Mouse (Mus musculus) embryonic facial prominence, embryonic 10.5 days (tissue): ENCODE measurements at regions not wholly inside any gene's neighbourhood (a gene's known extent, or its start where the extent isn't known, plus 50 kb on each side); places are given as distances from the start of the nearest gene placed in this dataset.
A peak's percentile ranks its signal among the peaks of the same experiment; 100 is the strongest.

Source experiments
- DNase-seq: peaks from one replicate; pipeline ENCODE4 v3.0.0-alpha.2; 2017; ENCODE audit warnings: low spot score
- H3K27ac ChIP-seq: fragments of 300-500 bp; sonication (generic); replicated peaks from 2 replicates; pipeline ENCODE4 v1.5.1; 2016; ENCODE audit warnings: mild to moderate bottlenecking
- H3K27me3 ChIP-seq: fragments of 300-500 bp; sonication (generic); replicated peaks from 2 replicates; pipeline ENCODE4 v1.6.1; 2016; ENCODE audit warnings: low read depth, mild to moderate bottlenecking; ENCODE audit not compliant: poor library complexity, severe bottlenecking
- H3K36me3 ChIP-seq: fragments of 300-500 bp; sonication (generic); replicated peaks from 2 replicates; pipeline ENCODE4 v1.6.1; 2016; ENCODE audit warnings: mild to moderate bottlenecking, moderate library complexity
- H3K4me1 ChIP-seq: fragments of 300-500 bp; sonication (generic); 2 replicates; pipeline ENCODE4 v1.6.1; 2016
- H3K4me3 ChIP-seq: fragments of 300-500 bp; sonication (generic); 2 replicates; pipeline ENCODE4 v1.5.1; 2016; ENCODE audit warnings: mild to moderate bottlenecking, moderate library complexity
- H3K9me3 ChIP-seq: fragments of 300-500 bp; sonication (generic); 2 replicates; pipeline ENCODE4 v1.6.1; 2016; ENCODE audit warnings: mild to moderate bottlenecking
- WGBS: fragments of 180-500 bp; shearing (Covaris S2); methylation state at CpG from one replicate; pipeline ENCODE4 v1.1.7; 2016; 5-methylcytosine and 5-hydroxymethylcytosine counted together

DNA sequence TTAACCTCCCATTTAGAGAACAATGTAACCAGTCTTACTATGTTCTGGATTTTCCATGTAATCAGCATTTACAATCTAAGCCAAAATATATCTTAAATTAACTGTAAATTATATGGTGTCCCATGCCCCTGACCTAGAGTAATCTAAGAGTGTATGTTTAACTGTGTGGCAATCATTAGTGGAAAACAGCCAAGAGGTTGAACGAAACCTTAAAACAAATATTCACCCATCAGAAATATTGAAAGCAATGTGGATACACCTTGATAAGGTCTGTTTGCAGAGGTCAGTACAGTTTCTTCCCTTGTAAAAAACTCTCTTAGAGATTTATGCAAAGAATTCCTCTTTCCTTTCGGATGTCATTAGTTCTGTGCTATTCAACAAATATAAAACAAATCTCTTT is 134.7 kb upstream of the Ufl1 start:
- Histone ChIP-seq H3K36me3 (no peaks in the 10 kb centered on the region), H3K27me3 (no peaks in the 10 kb centered on the region), H3K9me3 (no peaks in the 10 kb centered on the region), H3K27ac (no peak overlapping the region), H3K4me3 (no peak overlapping the region), H3K4me1 (no peaks in the 10 kb centered on the region)
- no peak for DNase-seq
- 85% methylated on average over 2 of the region's 2 CpGs for WGBS

GRCm38 (mm10) chr4:25410440-25410839 is 128.8 kb upstream of the Ufl1 start:
- Histone ChIP-seq H3K4me3 (no peak overlapping the region), H3K27me3 (no peaks in the 10 kb centered on the region), H3K4me1 (peaks cover 30% of the 10 kb centered on the region), H3K36me3 (no peaks in the 10 kb centered on the region), H3K9me3 (no peaks in the 10 kb centered on the region), H3K27ac (peak overlapping the region; percentile 11)
- no peak for DNase-seq
- 67% methylated on average over 4 of the region's 4 CpGs for WGBS

- peak; percentile 65 for DNase-seq
- Histone ChIP-seq H3K36me3 (no peaks in the 10 kb centered on the region), H3K27me3 (no peaks in the 10 kb centered on the region), H3K9me3 (no peaks in the 10 kb centered on the region), H3K4me1 (peaks cover 30% of the 10 kb centered on the region), H3K27ac (peak overlapping the region; percentile 72), H3K4me3 (no peak overlapping the region)
- WGBS = 26% methylated on average over 3 of the region's 3 CpGs
Observed at GRCm38 (mm10) chr4:25408696-25409448, 127.3 kb upstream of the Ufl1 start.

- Histone ChIP-seq H3K27me3 (no peaks in the 10 kb centered on the region), H3K36me3 (no peaks in the 10 kb centered on the region), H3K4me3 (no peak overlapping the region), H3K27ac (peak overlapping the region; percentile 11; the same call in 1 of the 2 replicates), H3K4me1 (peaks cover 30% of the 10 kb centered on the region), H3K9me3 (no peaks in the 10 kb centered on the region)
- WGBS = 48% methylated on average over 4 of the region's 4 CpGs
- no peak for DNase-seq
Observed at GRCm38 (mm10) chr4:25407842-25408241, 126.2 kb upstream of the Ufl1 start.

GRCm38 (mm10) chr4:25389542-25389941 is 107.9 kb upstream of the Ufl1 start:
- WGBS = 79% methylated on average over 5 of the region's 5 CpGs
- H3K4me3 ChIP-seq = no peak overlapping the region
- H3K27ac ChIP-seq = no peak overlapping the region
- DNase-seq = no peak
- no peaks in the 10 kb centered on the region for H3K36me3 ChIP-seq
- H3K9me3 ChIP-seq = no peaks in the 10 kb centered on the region
- H3K27me3 ChIP-seq = no peaks in the 10 kb centered on the region
- H3K4me1 ChIP-seq = no peaks in the 10 kb centered on the region

DNA sequence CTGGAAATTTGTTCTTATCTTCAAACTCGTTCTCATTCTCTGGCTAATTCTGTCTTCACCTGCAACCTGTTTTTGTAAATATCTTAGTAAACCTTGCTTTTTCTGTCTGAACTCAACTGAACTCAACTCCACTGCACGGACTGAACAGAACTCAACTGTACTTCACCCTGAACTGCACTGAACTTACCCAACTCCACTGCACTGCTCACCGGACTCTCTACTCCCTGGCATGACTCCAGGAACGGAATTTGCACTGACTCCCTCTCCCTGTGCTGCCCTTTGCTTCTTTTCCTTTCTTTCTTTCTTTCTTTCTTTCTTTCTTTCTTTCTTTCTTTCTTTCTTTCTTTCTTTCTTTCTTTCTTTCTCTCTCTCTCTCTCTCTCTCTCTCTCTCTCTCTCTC is 90.4 kb upstream of the Ufl1 start:
- no peak overlapping the region for H3K4me3 ChIP-seq
- H3K27me3 ChIP-seq = no peaks in the 10 kb centered on the region
- no peak for DNase-seq
- no peaks in the 10 kb centered on the region for H3K4me1 ChIP-seq
- H3K27ac ChIP-seq = no peak overlapping the region
- no peaks in the 10 kb centered on the region for H3K36me3 ChIP-seq
- 82% methylated on average over 4 of the region's 4 CpGs for WGBS
- H3K9me3 ChIP-seq = no peaks in the 10 kb centered on the region

- Histone ChIP-seq H3K27ac (no peak overlapping the region), H3K36me3 (no peaks in the 10 kb centered on the region), H3K27me3 (no peaks in the 10 kb centered on the region), H3K4me1 (no peaks in the 10 kb centered on the region), H3K4me3 (no peak overlapping the region), H3K9me3 (no peaks in the 10 kb centered on the region)
- DNase-seq = no peak
Observed at GRCm38 (mm10) chr4:25364402-25364801, 82.8 kb upstream of the Ufl1 start.

- Histone ChIP-seq H3K4me3 (no peak overlapping the region), H3K27ac (no peak overlapping the region), H3K36me3 (no peaks in the 10 kb centered on the region), H3K27me3 (no peaks in the 10 kb centered on the region), H3K4me1 (no peaks in the 10 kb centered on the region), H3K9me3 (no peaks in the 10 kb centered on the region)
- no peak for DNase-seq
- WGBS = 93% methylated on average over 1 of the region's 1 CpGs
Observed at GRCm38 (mm10) chr4:25337638-25338037, 56.0 kb upstream of the Ufl1 start.
